Mouse (Mus musculus): ENCODE data around the gene Gm28035. TPM values are rescaled to one million over a fixed set of nuclear protein-coding genes. Genes with fewer than 3 reads are reported as not detected.

Gene Gm28035
- polyA plus RNA-seq (2017; shearing (Covaris generic)) = 1.6 TPM

DNA sequence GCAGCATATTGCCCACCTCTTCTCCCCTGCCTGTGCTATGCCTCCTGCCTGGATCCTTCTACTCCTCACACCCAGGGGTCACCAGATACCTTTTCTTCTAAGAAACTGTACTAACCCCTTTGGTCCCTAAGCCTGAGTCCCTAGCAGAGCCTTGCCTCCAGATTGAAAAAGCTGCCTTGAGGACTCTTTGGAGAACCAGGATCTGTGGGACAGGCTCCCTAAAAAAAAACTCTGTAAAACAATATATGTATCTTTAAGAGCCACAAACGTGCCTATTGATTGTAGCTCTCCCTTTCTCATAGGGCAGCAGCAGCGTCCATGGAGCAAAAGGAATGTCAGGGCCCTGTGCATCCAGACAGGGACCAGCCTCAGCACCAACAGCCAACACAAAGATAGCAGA, at the start of gene Gm28035:
Gene Gm28035 (plus strand): TSS at position 301 of the 400 bp plus-strand sequence.

GRCm38 (mm10) chr2:30205629-30206357, 34.6 kb upstream of the Gm28035 start, which contains the start of gene Kyat1:
Gene Kyat1, minus strand, starts transcription at chr2:30205847.

GRCm38 (mm10) chr2:30237199-30237880, 3.0 kb upstream of the Gm28035 start, which contains the start of gene Lrrc8a:
Gene Lrrc8a, plus strand, starts transcription at chr2:30237715.

GRCm38 (mm10) chr2:30265767-30266253, 25.4 kb downstream of the Gm28035 start, which contains the start of gene Phyhd1:
Gene Phyhd1, plus strand, starts transcription at chr2:30266203.

GRCm38 (mm10) chr2:30280743-30281142, 40.4 kb downstream of the Gm28035 start, which contains the start of gene Gm28038:
Gene Gm28038, plus strand, starts transcription at chr2:30281043.

GRCm38 (mm10) chr2:30286192-30287026, 46.0 kb downstream of the Gm28035 start, which contains the start of the genes Dolk and Nup188:
Gene Dolk, minus strand, starts transcription at chr2:30286334.
Gene Nup188, plus strand, starts transcription at chr2:30286397.

Other genes starting within 250 kb of the Gm28035 start
- 1.7 TPM for gene Wdr34, start 191.7 kb upstream of the Gm28035 start, polyA plus RNA-seq (2017; shearing (Covaris generic))
- gene Set, start 183.2 kb upstream of the Gm28035 start, polyA plus RNA-seq (2017; shearing (Covaris generic)) = 141 TPM
- gene Pkn3, start 162.9 kb upstream of the Gm28035 start, polyA plus RNA-seq (2017; shearing (Covaris generic)) = 2.5 TPM
- 32.3 TPM for gene Zdhhc12, start 146.9 kb upstream of the Gm28035 start, polyA plus RNA-seq (2017; shearing (Covaris generic))
- gene Zer1, start 116.0 kb upstream of the Gm28035 start, polyA plus RNA-seq (2017; shearing (Covaris generic)) = 37.3 TPM
- gene Tbc1d13, start 106.8 kb upstream of the Gm28035 start, polyA plus RNA-seq (2017; shearing (Covaris generic)) = 8.8 TPM
- gene Endog, start 69.1 kb upstream of the Gm28035 start, polyA plus RNA-seq (2017; shearing (Covaris generic)) = 2.6 TPM
- gene Spout1, start 62.1 kb upstream of the Gm28035 start, polyA plus RNA-seq (2017; shearing (Covaris generic)) = 47.6 TPM
- 11.9 TPM for gene Kyat1, start 34.7 kb upstream of the Gm28035 start, polyA plus RNA-seq (2017; shearing (Covaris generic))
- 6.4 TPM for gene Lrrc8a, start 2.9 kb upstream of the Gm28035 start, polyA plus RNA-seq (2017; shearing (Covaris generic))
- gene Phyhd1, start 25.6 kb downstream of the Gm28035 start, polyA plus RNA-seq (2017; shearing (Covaris generic)) = 4.7 TPM
- gene Gm28038, start 40.5 kb downstream of the Gm28035 start, polyA plus RNA-seq (2017; shearing (Covaris generic)) = not detected
- gene Dolk, start 45.8 kb downstream of the Gm28035 start, polyA plus RNA-seq (2017; shearing (Covaris generic)) = 19.2 TPM
- 25.2 TPM for gene Nup188, start 45.8 kb downstream of the Gm28035 start, polyA plus RNA-seq (2017; shearing (Covaris generic))
- gene Sh3glb2, start 118.8 kb downstream of the Gm28035 start, polyA plus RNA-seq (2017; shearing (Covaris generic)) = 145 TPM
- 16.8 TPM for gene Miga2, start 123.7 kb downstream of the Gm28035 start, polyA plus RNA-seq (2017; shearing (Covaris generic))
- 39.1 TPM for gene Dolpp1, start 151.7 kb downstream of the Gm28035 start, polyA plus RNA-seq (2017; shearing (Covaris generic))
- gene Crat, start 175.2 kb downstream of the Gm28035 start, polyA plus RNA-seq (2017; shearing (Covaris generic)) = 7.4 TPM
- gene Ptpa, start 175.5 kb downstream of the Gm28035 start, polyA plus RNA-seq (2017; shearing (Covaris generic)) = 137 TPM
- 0.24 TPM for gene Ier5l, start 233.7 kb downstream of the Gm28035 start, polyA plus RNA-seq (2017; shearing (Covaris generic))